Mouse (Mus musculus) kidney, adult 11 months (tissue): ENCODE results near the gene Lsm7.

Source experiments
- DNase-seq: peaks from one replicate; pipeline ENCODE4 v3.0.0; 2022

Gene Lsm7

DNA sequence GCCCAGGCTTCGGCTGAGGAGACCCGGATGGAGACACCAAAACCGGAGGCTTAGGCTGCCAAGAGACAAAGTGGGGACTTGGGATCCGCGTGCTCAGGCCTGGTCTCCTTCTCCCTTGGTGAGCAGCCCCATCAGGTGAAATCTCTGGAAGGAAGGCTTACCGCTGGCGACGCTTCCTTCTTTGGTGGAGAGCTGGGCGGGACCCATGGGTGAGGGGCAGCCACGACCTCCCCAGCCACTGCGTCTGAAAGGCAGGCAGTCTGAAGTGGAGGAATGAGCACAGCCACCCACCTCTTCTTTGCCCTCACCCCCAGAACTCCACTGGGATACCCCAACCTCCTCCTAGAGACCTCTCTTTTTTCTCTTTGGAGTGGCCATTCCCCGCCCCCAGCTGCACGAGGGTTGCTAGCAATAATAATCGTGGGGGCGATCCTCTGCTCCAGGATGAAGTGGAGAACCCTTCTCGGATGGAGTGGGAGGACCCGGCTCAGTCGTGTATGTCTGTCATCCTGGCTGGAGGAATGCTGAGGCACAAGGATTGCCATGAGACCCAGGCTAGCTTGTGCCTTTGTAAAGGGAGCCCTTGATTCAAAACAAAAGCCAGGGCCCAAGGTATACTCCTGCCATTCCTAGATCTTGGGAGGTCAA, 45.9 kb downstream of the Lsm7 start:
- no peak for DNase-seq

DNA sequence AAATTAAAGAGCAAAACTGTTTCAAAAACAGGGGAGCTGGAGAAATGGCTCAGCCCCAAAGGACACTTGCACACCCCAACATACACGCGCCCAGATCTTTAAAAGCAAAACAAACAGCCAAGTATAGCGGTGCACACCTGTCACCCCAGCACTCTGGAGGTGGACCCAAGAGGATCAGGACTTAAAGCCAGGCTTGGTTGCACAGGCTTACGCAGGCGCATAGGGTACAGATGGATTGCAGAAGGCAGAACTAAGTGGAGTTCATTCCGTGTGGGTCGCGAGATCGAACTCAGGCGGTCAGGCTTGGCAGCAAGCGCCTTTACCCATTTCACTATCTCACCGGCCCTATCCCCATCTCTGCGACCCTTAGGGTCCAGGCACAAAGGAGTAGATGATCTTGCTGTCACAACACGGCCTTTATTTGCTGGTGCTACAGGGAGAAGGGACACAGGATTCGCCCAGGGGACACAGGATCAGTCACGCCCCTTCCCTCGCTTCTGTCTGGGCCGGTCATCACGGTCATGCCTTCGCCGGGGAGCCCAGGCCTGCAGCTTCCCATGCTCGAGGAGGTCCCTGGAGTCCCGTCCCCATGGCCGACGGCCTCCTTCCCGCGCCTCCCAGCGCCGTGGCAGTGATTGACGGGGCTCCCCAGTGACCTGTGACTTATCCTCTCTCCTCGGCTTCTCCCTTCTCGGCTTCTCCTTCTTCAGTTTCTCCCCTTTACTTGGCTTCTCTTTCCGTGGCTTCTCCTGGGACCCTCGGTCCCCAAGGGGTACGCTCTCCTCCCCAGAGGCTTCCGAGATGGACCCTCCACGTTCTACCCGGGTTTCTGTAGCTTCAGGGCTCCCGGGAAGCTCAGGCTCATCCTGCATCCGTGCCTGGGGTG, 46.7 kb downstream of the Lsm7 start:
- DNase-seq = no peak

DNA sequence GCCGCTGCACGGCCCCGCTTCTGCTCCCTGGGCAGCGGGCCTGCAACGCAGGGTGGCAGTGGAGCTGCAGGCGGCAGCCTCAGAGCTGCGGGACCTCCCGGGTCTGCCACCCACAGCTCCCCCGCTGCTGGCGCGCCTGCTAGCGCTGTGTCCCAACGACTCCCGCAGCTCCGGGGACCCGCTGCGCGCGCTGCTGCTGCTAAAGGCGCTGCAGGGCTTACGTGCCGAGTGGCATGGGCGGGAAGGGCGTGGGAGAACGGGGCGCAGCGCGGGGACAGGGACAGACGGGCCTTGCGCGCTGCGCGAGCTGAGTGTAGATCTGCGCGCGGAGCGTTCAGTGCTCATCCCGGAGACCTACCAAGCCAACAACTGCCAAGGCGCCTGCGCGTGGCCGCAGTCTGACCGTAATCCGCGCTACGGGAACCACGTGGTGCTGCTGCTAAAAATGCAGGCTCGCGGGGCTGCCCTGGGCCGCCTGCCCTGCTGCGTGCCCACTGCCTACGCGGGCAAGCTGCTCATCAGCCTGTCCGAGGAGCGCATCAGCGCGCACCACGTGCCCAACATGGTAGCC, 47.9 kb downstream of the Lsm7 start:
- DNase-seq = peak; percentile 61

DNA sequence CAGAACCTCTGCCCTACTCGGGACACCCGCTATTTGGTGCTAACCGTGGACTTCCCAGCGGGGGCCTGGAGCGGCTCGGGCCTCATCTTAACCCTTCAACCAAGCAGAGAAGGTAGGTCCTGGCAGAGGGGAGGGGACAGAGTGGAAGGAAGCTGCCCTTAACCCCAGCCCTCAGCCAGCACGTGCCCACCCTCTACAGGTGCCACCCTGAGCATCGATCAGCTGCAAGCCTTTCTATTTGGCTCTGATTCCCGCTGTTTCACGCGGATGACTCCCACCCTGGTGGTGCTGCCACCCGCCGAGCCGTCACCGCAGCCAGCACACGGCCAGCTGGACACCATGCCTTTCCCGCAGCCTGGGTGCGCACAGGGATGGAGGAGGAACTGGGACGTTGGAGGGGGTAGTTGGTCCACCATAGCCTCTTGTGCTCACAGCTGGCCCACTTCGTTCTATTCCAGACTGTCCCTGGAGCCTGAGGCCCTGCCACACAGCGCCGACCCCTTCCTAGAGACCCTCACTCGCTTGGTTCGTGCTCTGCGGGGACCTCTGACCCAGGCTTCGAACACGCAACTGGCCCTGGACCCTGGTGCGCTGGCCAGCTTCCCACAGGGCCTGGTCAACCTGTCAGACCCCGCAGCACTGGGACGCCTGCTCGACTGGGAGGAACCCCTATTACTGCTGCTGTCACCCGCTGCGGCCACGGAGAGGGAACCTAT, 48.5 kb downstream of the Lsm7 start:
- no peak for DNase-seq

DNA sequence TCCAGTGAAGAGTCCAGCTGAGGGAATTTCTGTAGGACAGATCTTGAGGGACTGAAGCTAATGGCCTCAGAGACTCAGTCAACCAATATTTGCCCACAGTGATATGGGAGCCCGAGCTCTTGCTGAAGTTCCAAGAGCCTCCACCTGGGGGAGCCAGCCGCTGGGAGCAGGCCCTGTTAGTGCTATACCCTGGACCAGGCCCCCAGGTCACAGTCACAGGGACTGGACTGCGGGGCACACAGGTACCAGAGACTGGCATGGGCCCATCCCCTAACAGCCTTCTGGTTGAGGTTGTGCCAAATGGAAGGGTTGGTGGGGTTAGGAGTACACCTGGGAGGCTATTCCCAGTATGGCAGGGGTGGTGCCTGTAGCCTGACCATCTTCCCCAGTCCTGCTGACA, 49.1 kb downstream of the Lsm7 start:
- DNase-seq = peak; percentile 54

DNA sequence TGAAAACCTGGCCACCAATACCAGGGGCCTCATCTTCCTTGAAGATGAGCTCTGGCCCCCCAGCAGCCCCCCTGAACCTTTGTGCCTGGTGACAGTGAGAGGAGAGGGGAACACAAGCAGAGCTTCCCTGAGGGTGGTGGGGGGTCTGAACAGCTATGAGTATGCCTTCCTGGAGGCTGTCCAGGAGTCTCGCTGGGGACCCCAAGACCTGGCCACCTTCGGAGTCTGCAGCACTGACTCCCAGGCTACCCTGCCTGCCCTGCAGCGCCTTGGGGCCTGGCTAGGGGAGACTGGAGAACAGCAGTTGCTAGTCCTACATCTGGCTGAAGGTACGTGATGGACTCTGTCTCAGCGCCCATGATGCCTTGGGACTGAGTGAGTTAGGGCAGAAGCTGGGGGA, 49.7 kb downstream of the Lsm7 start:
- no peak for DNase-seq

DNA sequence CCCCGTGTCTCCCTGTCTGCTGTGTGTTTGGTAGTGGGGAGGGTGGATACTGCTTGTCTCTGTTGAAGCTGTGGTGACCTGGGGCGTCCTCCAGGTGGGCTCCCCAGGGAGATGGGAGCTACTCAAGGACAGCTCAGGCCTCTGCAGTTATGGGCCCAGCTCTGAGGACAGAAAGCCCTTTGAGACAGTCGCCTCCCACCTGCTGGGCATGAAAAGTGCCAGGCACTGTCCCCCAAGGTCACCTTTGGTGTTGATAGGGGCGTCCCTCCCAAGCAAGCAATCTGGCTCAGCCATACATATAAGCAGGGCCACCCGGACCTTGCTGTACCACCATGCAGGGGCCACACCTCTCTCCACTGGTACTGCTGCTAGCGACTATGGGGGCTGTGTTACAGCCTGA, 50.1 kb downstream of the Lsm7 start, which contains the start of gene Amh:
Gene Amh (plus strand): TSS at position 328 of the 400 bp plus-strand sequence.
- DNase-seq = no peak

DNA sequence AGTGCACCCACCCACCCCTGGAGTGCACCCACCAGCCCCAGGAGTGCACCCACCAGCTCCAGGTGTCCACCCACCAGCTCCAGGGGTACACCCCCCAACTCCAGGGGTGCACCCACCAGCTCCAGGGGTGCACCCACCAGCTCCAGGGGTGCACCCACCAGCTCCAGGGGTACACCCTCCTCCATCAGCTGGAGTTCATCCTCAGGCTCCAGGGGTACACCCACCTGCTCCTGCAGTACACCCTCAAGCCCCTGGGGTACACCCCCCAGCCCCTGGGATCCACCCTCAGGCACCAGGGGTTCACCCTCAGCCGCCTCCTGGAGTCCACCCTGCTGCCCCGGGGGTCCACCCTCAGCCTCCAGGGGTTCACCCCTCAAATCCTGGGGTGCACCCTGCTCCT, 50.7 kb downstream of the Lsm7 start:
- DNase-seq = no peak

DNA sequence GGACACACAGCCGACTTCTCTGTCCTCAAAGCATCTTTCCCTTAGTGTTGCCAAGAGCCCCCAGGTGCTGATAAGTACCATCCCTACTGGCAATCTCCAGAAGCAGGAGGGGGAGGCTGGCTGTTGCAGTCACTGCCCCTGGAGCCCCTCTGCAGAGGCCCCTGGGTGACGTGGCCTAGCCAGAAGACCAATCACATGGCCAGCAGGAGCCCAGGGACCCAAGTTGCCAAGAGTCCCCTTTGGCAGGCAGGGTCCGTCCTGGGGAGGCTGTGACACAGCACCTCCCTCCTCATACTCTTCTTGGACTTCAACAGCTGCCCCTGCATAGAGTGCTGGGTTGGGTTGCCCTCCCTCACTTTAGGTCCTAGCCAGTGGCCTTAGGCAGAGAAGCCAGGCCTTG, 52.0 kb downstream of the Lsm7 start:
- no peak for DNase-seq
